Comparison of ENCODE assay signal across 9 mouse cellular contexts in the genomic region with DNA sequence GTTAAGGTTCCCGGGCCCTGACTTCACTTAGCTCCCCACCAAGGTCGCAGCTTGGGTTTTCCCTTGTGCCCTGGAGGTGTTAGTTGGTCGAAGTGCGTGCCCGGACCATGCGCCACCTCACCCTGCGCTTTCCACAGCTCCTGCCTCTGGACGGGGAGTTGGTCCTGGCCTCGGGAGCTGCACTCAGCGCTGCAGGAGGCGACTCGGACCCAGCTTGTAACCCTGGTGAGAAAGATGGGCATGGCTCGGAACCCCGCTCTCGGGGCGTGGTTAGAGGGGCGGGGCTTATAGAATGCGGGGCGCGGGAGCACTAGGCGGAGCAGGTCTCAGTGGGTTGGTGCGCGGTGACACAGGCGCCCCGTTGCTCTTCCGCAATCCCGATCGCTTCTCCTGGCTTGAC. TPM values are rescaled to one million over a fixed set of nuclear protein-coding genes. Genes with fewer than 3 reads are reported as not detected.
A peak's percentile ranks its signal among the peaks of the same experiment; 100 is the strongest.
DNase-seq lines count a peak whose midpoint lies in the region; ATAC-seq and TF ChIP-seq lines count a peak whose summit lies in the region.
"Had no signal": no experiment of that assay in that cellular context is flagged by ENCODE, and none has a peak within 500 bp of the region (broad histone marks: within the 10 kb centered on the region; RNA-seq: fewer than 3 reads in every experiment).

No protein-coding gene starts in this region.

- no peak overlapping the region for H3K9ac ChIP-seq in lung, postnatal 0 days (replicated peaks; ENCODE audit: low read depth)
- peak overlapping the region; percentile 59 for H3K9ac ChIP-seq in limb, embryonic 13.5 days

- WGBS in lung, postnatal 0 days: 6% methylated on average over 27 of the region's 28 CpGs
- WGBS in limb, embryonic 13.5 days: 4% methylated on average over 28 of the region's 28 CpGs
- WGBS in olfactory bulb, adult 2 months: 9% methylated on average over 28 of the region's 28 CpGs

- peaks cover 65% of the 10 kb centered on the region for H3K27me3 ChIP-seq in lung, postnatal 0 days (replicated peaks; ENCODE audit: insufficient read depth, low read length)
- peaks cover 91% of the 10 kb centered on the region for H3K27me3 ChIP-seq in limb, embryonic 13.5 days

- H3K36me3 ChIP-seq in lung, postnatal 0 days (ENCODE audit: insufficient read depth, low read length): no peaks in the 10 kb centered on the region
- H3K36me3 ChIP-seq in limb, embryonic 13.5 days: no peaks in the 10 kb centered on the region

- H3K27ac ChIP-seq in lung, postnatal 0 days (ENCODE audit: low read length): no peak overlapping the region
- H3K27ac ChIP-seq in limb, embryonic 13.5 days: no peak overlapping the region
- no peak overlapping the region for H3K27ac ChIP-seq in olfactory bulb, adult 2 months (ENCODE audit: insufficient read depth, low read depth, low read length)

- no peak for ATAC-seq in lung, postnatal 0 days
- no peak for ATAC-seq in limb, embryonic 13.5 days (ENCODE audit: low FRiP score, low read depth)
- ATAC-seq in erythroblast, adult 5-6 weeks (replicated peaks; ENCODE audit: low FRiP score, poor library complexity, severe bottlenecking): no peak
- ATAC-seq: inflammation-experienced regulatory T-cells, adult 6 months had no signal

- TF ChIP-seq EP300 in lung, postnatal 0 days (IDR thresholded peaks at IDR 0.05): no peak

- H3K9me3 ChIP-seq in lung, postnatal 0 days (ENCODE audit: low read length): no peaks in the 10 kb centered on the region
- H3K9me3 ChIP-seq in limb, embryonic 13.5 days: peaks cover 3% of the 10 kb centered on the region

- peak; percentile 20 to 49 for DNase-seq in adrenal gland, adult (ENCODE audit: inconsistent age in 2 of 2, low spot score in 1 of 2)
- DNase-seq in adrenal gland, postnatal 4 days (ENCODE audit: low spot score in 2 of 2): no peak
- no peak for DNase-seq in lung, postnatal 0 days (ENCODE audit: low spot score)
- no peak for DNase-seq in lung, postnatal 36 days
- DNase-seq in urinary bladder, postnatal 10 days (ENCODE audit: low spot score): no peak

- TF ChIP-seq CTCF in lung, postnatal 0 days (IDR thresholded peaks at IDR 0.05): no peak
- no peak for TF ChIP-seq CTCF in olfactory bulb, adult 2 months (IDR thresholded peaks at IDR 0.05; ENCODE audit: insufficient read depth, low read depth, low read length)

- peaks cover 15% of the 10 kb centered on the region for H3K4me1 ChIP-seq in lung, postnatal 0 days (ENCODE audit: insufficient read depth, low read depth, low read length)
- H3K4me1 ChIP-seq in limb, embryonic 13.5 days: peaks cover 33% of the 10 kb centered on the region
- H3K4me1 ChIP-seq in olfactory bulb, adult 2 months (ENCODE audit: control insufficient read depth, insufficient read depth, low read length): peaks cover 19% of the 10 kb centered on the region

- peak overlapping the region; percentile 54 for H3K4me2 ChIP-seq in lung, postnatal 0 days (replicated peaks; ENCODE audit: low read depth, low read length)
- H3K4me2 ChIP-seq in limb, embryonic 13.5 days (replicated peaks): peak overlapping the region; percentile 91

- TF ChIP-seq POLR2A in olfactory bulb, adult 2 months (IDR thresholded peaks at IDR 0.05; ENCODE audit: insufficient read depth, low read depth, low read length): no peak

- peak overlapping the region; percentile 33 for H3K4me3 ChIP-seq in lung, postnatal 0 days (ENCODE audit: low read depth, low read length)
- H3K4me3 ChIP-seq in limb, embryonic 13.5 days: peak overlapping the region; percentile 50
- H3K4me3 ChIP-seq in olfactory bulb, adult 2 months (ENCODE audit: insufficient read depth, low read depth, low read length): peak overlapping the region; percentile 38

RNA-seq across cellular contexts. Expression of a gene that starts 3.1 kb away (rescaled TPM):
- total RNA-seq in adrenal gland, postnatal 4 days (2021): 1 to 10 TPM in 1 of 2 experiments, under 1 TPM in 1; 0.85 to 9.9 TPM
- polyA plus RNA-seq in lung, postnatal 0 days (2015; fragmentation: Nextera tagmentation; extraction: Ambion mirVana): 0.31 and 0.40 TPM in 2 replicates
- 0.60 and 1.1 TPM in 2 replicates for polyA plus RNA-seq in limb, embryonic 13.5 days (2015; fragmentation: Nextera tagmentation; extraction: Ambion mirVana)
- not detected in 2 replicates for polyA plus RNA-seq in olfactory bulb, adult 2 months (2012; ENCODE audit: insufficient read depth, insufficient read length, low replicate concordance, missing spikeins)
- not detected in 2 replicates for total RNA-seq in erythroblast, adult 5-6 weeks (2015; ENCODE audit: low replicate concordance)
- not detected in 2 replicates for total RNA-seq in erythroblast, adult 5-6 weeks (2017; ENCODE audit: low replicate concordance)
- polyA plus RNA-seq: inflammation-experienced regulatory T-cells, adult 6 months had no signal

Comparison
In these comparisons a context has a peak if more than half of its experiments do, and no peak if none do; other contexts are left out.
1. DNase-seq: peak in adrenal gland, adult (2 of 2); none in adrenal gland, postnatal 4 days (0 of 2), lung, postnatal 0 days (single experiment), lung, postnatal 36 days (single experiment) and urinary bladder, postnatal 10 days (single experiment).
2. Peak in every context shown above with its lines, with median percentiles within 50 percentile points of each other: H3K4me3 ChIP-seq.